Comparison of ENCODE assay signal across 1 mouse cellular context in genomic region chr4:155785246-155785645, GRCm38 (mm10).
TF ChIP-seq lines count a peak whose summit lies in the region.

No protein-coding gene starts in this region.

TF ChIP-seq in MEL, 35 proteins besides CTCF, POLR2A, EP300 and RAD21 (continued from another document):
- TF ChIP-seq MAZ (IDR thresholded peaks at IDR 0.05; ENCODE audit: low read depth, low read length), result no peak
- no peak for TF ChIP-seq GABPA (IDR thresholded peaks at IDR 0.05; ENCODE audit: low read depth, low read length)
TF ChIP-seq in MEL: peak in this region for 0.
